In the genomic region with DNA sequence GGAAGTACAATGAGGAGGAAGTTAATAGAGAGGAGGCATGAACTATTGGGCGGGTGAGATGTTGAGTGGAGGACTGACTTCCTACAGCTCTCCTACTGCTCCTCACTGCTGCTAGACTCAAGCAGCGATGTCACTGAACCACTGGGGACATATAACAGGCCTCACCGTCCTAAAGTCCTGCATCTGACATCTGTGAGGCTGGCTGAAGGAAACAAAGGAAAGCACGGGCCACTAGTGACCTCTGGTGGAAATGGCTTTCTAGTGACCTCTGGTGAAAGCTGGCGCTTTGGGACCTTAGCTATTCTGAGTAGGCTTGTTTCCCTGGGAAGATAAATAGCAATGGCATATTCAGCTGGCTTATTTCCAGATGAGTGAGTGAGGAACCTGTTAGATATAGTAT, we compare ENCODE assay signal across 9 mouse cellular contexts. TPM values are rescaled to one million over a fixed set of nuclear protein-coding genes. Genes with fewer than 3 reads are reported as not detected.
DNase-seq lines count a peak whose midpoint lies in the region; ATAC-seq lines count a peak whose summit lies in the region.
"Had no signal": no experiment of that assay in that cellular context is flagged by ENCODE, and none has a peak within 500 bp of the region (broad histone marks: within the 10 kb centered on the region; RNA-seq: fewer than 3 reads in every experiment).

No protein-coding gene starts in this region.

- no peaks in the 10 kb centered on the region for H3K27me3 ChIP-seq in kidney, embryonic 16.5 days (ENCODE audit: insufficient read depth, low read length)
- no peaks in the 10 kb centered on the region for H3K27me3 ChIP-seq in limb, embryonic 11.5 days (ENCODE audit: control insufficient read depth, insufficient read depth, low read length)

- no peak overlapping the region for H3K4me3 ChIP-seq in kidney, embryonic 16.5 days (ENCODE audit: low read length)
- no peak overlapping the region for H3K4me3 ChIP-seq in limb, embryonic 11.5 days (ENCODE audit: low read depth, low read length)
- H3K4me3 ChIP-seq: myocyte had no signal

- no peak overlapping the region for H3K9ac ChIP-seq in kidney, embryonic 16.5 days (replicated peaks; ENCODE audit: low read length)
- no peak overlapping the region for H3K9ac ChIP-seq in limb, embryonic 11.5 days (ENCODE audit: low read length)

- no peaks in the 10 kb centered on the region for H3K4me1 ChIP-seq in kidney, embryonic 16.5 days (ENCODE audit: insufficient read depth, low read length)
- H3K4me1 ChIP-seq in limb, embryonic 11.5 days (ENCODE audit: control insufficient read depth, insufficient read depth, low read length) = no peaks in the 10 kb centered on the region

- WGBS in kidney, embryonic 16.5 days = 34% methylated on average over 5 of the region's 5 CpGs
- whole genome bisulfite sequencing in limb, embryonic 11.5 days = 27% methylated on average over 5 of the region's 5 CpGs

- H3K9me3 ChIP-seq in kidney, embryonic 16.5 days (ENCODE audit: low read length) = no peaks in the 10 kb centered on the region
- no peaks in the 10 kb centered on the region for H3K9me3 ChIP-seq in limb, embryonic 11.5 days (ENCODE audit: control insufficient read depth, low read length)

- DNase-seq in kidney, adult 9 months = peak; percentile 11
- peak; percentile 28 for DNase-seq in MN1 (ENCODE audit: low spot score)
- peak; percentile 54 to 61 for DNase-seq in adrenal gland, postnatal 36 days
- DNase-seq in limb, embryonic 11.5 days (ENCODE audit: low spot score) = peak; percentile 60
- no peak for DNase-seq in spleen, adult 12 weeks (ENCODE audit: low spot score)
- DNase-seq in frontal cortex, postnatal 36 days (ENCODE audit: low spot score in 2 of 2) = no peak

- H3K36me3 ChIP-seq in kidney, embryonic 16.5 days (ENCODE audit: insufficient read depth, low read length) = no peaks in the 10 kb centered on the region
- no peaks in the 10 kb centered on the region for H3K36me3 ChIP-seq in limb, embryonic 11.5 days (ENCODE audit: control insufficient read depth, insufficient read depth, low read length)

- H3K4me2 ChIP-seq in kidney, embryonic 16.5 days (replicated peaks; ENCODE audit: low read depth, low read length) = no peak overlapping the region
- H3K4me2 ChIP-seq in limb, embryonic 11.5 days (ENCODE audit: low read depth, severe bottlenecking) = no peak overlapping the region

- no peak overlapping the region for H3K27ac ChIP-seq in kidney, embryonic 16.5 days (ENCODE audit: low read length)
- H3K27ac ChIP-seq in limb, embryonic 11.5 days (replicated peaks; ENCODE audit: low read depth, low read length) = no peak overlapping the region

- no peak for ATAC-seq in kidney, embryonic 16.5 days (ENCODE audit: low FRiP score, low TSS enrichment)
- 0 out of 2 replicates have a peak, but pooled peaks have one; percentile 35 for ATAC-seq in limb, embryonic 11.5 days (ENCODE audit: insufficient number of reproducible peaks, low FRiP score, low TSS enrichment, low read depth)
- ATAC-seq in erythroblast, adult 5-6 weeks (replicated peaks; ENCODE audit: low FRiP score, poor library complexity, severe bottlenecking) = no peak

RNA-seq across cellular contexts. Expression of gene Veph1, which starts 34.3 kb away (rescaled TPM):
- polyA plus RNA-seq in kidney, embryonic 16.5 days (2015; fragmentation: Nextera tagmentation; extraction: Ambion mirVana) = 11.9 and 17.6 TPM in 2 replicates
- total RNA-seq in adrenal gland, postnatal 36 days (2021) = not detected
- polyA plus RNA-seq in limb, embryonic 11.5 days (2014; fragmentation: Nextera tagmentation; extraction: Ambion mirVana) = 0.77 and 1.1 TPM in 2 replicates
- total RNA-seq in erythroblast, adult 5-6 weeks (2015; ENCODE audit: low replicate concordance) = 0.21 and 0.77 TPM in 2 replicates
- total RNA-seq in erythroblast, adult 5-6 weeks (2017; ENCODE audit: low replicate concordance) = not detected in 2 replicates
- polyA plus RNA-seq: myocyte had no signal

RNA-seq across cellular contexts. Expression of gene Ptx3, which starts 42.6 kb away (rescaled TPM):
- polyA plus RNA-seq in kidney, embryonic 16.5 days (2015; fragmentation: Nextera tagmentation; extraction: Ambion mirVana) = 11.5 and 12.5 TPM in 2 replicates
- under 1 TPM; 0.23 to 0.53 TPM for total RNA-seq in adrenal gland, postnatal 36 days (2021)
- polyA plus RNA-seq in limb, embryonic 11.5 days (2014; fragmentation: Nextera tagmentation; extraction: Ambion mirVana) = 9.1 and 10.9 TPM in 2 replicates
- not detected in 2 replicates for total RNA-seq in erythroblast, adult 5-6 weeks (2015; ENCODE audit: low replicate concordance)
- not detected in 2 replicates for total RNA-seq in erythroblast, adult 5-6 weeks (2017; ENCODE audit: low replicate concordance)

Comparison
In these comparisons a context has a peak if more than half of its experiments do, and no peak if none do; other contexts are left out.
1. DNase-seq: peak in kidney, adult 9 months (single experiment), MN1 (single experiment), adrenal gland, postnatal 36 days (2 of 2) and limb, embryonic 11.5 days (single experiment); none in spleen, adult 12 weeks (single experiment) and frontal cortex, postnatal 36 days (0 of 2).